In genomic region chr14:52014271-52014760, GRCm38 (mm10) we compare ENCODE assay signal across 8 mouse cellular contexts. TPM values are rescaled to one million over a fixed set of nuclear protein-coding genes. Genes with fewer than 3 reads are reported as not detected.
DNase-seq lines count a peak whose midpoint lies in the region; ATAC-seq and TF ChIP-seq lines count a peak whose summit lies in the region.

No protein-coding gene starts in this region.

- peak overlapping the region; percentile 74 for H3K4me2 ChIP-seq in heart, embryonic 16.5 days (ENCODE audit: low read depth, low read length)
- peak overlapping the region; percentile 92 for H3K4me2 ChIP-seq in liver, postnatal 0 days (ENCODE audit: low read depth, low read length)

- 2% methylated on average over 30 of the region's 80 CpGs for WGBS in heart, embryonic 10.5 days
- 3% methylated on average over 14 of the region's 80 CpGs for WGBS in heart, embryonic 16.5 days
- WGBS in liver, postnatal 0 days (ENCODE audit: insufficient replicate concordance) = 0% methylated on average over 2 of the region's 80 CpGs

- peak overlapping the region; percentile 97 for H3K27ac ChIP-seq in heart, embryonic 10.5 days
- H3K27ac ChIP-seq in ES-E14 (ENCODE audit: insufficient read depth, low read depth, low read length, poor library complexity, severe bottlenecking) = peak overlapping the region; percentile 98
- H3K27ac ChIP-seq in heart, embryonic 16.5 days (ENCODE audit: low read length) = peak overlapping the region; percentile 99
- H3K27ac ChIP-seq in liver, postnatal 0 days (ENCODE audit: low read depth) = peak overlapping the region; percentile 80

- in situ Hi-C loops in ES-E14 (cut with MboI; ENCODE audit: low sequenced_read_pairs in 2 of 2, unreplicated experiment in 2 of 2) = loop anchor here in 1 of 2 experiments (25.0 kb wide), 1 partner anchor 102 kb away; the partner anchor contains the start of genes Ndrg2, Rnase13 and Tppp2

- TF ChIP-seq EP300 in liver, postnatal 0 days (IDR thresholded peaks at IDR 0.05; ENCODE audit: low read depth) = no peak

- no peaks in the 10 kb centered on the region for H3K27me3 ChIP-seq in heart, embryonic 10.5 days (ENCODE audit: insufficient read depth, poor library complexity, severe bottlenecking)
- no peaks in the 10 kb centered on the region for H3K27me3 ChIP-seq in heart, embryonic 16.5 days (ENCODE audit: control insufficient read depth, insufficient read depth, low read length)
- no peaks in the 10 kb centered on the region for H3K27me3 ChIP-seq in liver, postnatal 0 days (ENCODE audit: insufficient read depth, low read length)

- H3K4me1 ChIP-seq in heart, embryonic 10.5 days = peaks cover 74% of the 10 kb centered on the region
- H3K4me1 ChIP-seq in ES-E14 (ENCODE audit: control insufficient read depth in 2 of 2, insufficient read depth in 2 of 2, low read length in 2 of 2, poor library complexity in 1 of 2) = peaks cover 11 to 12% of the 10 kb centered on the region in 2 experiments
- H3K4me1 ChIP-seq in heart, embryonic 16.5 days (ENCODE audit: control insufficient read depth, insufficient read depth, low read length) = peaks cover 49% of the 10 kb centered on the region
- peaks cover 31% of the 10 kb centered on the region for H3K4me1 ChIP-seq in liver, postnatal 0 days (ENCODE audit: insufficient read depth)

- H3K9ac ChIP-seq in ES-E14 (ENCODE audit: insufficient read depth, low read depth, low read length, poor library complexity, severe bottlenecking) = peak overlapping the region; percentile 65
- peak overlapping the region; percentile 79 for H3K9ac ChIP-seq in heart, embryonic 16.5 days (ENCODE audit: low read length)
- H3K9ac ChIP-seq in liver, postnatal 0 days (replicated peaks) = peak overlapping the region; percentile 74

- ATAC-seq in heart, embryonic 16.5 days (replicated peaks; ENCODE audit: extremely low read depth, insufficient read depth, low FRiP score) = peak; percentile 45
- ATAC-seq in liver, postnatal 0 days = peak; percentile 26

- no peak for DNase-seq in heart, embryonic 10.5 days (ENCODE audit: low spot score)
- no peak for DNase-seq in heart, adult 8-10 months (ENCODE audit: low spot score)
- no peak for DNase-seq in ES-E14 (ENCODE audit: low read depth, low spot score)
- no peak for DNase-seq in liver, postnatal 0 days
- no peak for DNase-seq in ovary, adult 18-20 months (ENCODE audit: low spot score)
- DNase-seq in frontal cortex, postnatal 36 days (ENCODE audit: low spot score in 2 of 2) = no peak
- DNase-seq in spleen, postnatal 10 days (ENCODE audit: low spot score in 2 of 2) = no peak

- H3K36me3 ChIP-seq in heart, embryonic 10.5 days = peaks cover 3% of the 10 kb centered on the region
- peaks cover 4% of the 10 kb centered on the region; the same call in 1 of the 2 replicates for H3K36me3 ChIP-seq in ES-E14 (ENCODE audit: control insufficient read depth, insufficient read depth, low read length, poor library complexity, severe bottlenecking)
- 0 out of 2 replicates have a peak, but pooled peaks cover 4% of the 10 kb centered on the region for H3K36me3 ChIP-seq in heart, embryonic 16.5 days (ENCODE audit: control insufficient read depth, insufficient read depth)
- 0 out of 2 replicates have a peak, but pooled peaks cover 6% of the 10 kb centered on the region for H3K36me3 ChIP-seq in liver, postnatal 0 days (replicated peaks; ENCODE audit: insufficient read depth, low read length)

- no peaks in the 10 kb centered on the region for H3K9me3 ChIP-seq in heart, embryonic 10.5 days
- H3K9me3 ChIP-seq in ES-E14 (ENCODE audit: control insufficient read depth, insufficient read depth, low read depth, low read length) = no peaks in the 10 kb centered on the region
- H3K9me3 ChIP-seq in heart, embryonic 16.5 days (replicated peaks; ENCODE audit: control insufficient read depth, low read length) = no peaks in the 10 kb centered on the region
- H3K9me3 ChIP-seq in liver, postnatal 0 days (ENCODE audit: low read length) = no peaks in the 10 kb centered on the region

- peak overlapping the region; percentile 82 for H3K4me3 ChIP-seq in heart, embryonic 10.5 days
- H3K4me3 ChIP-seq in ES-E14 (ENCODE audit: insufficient read depth in 1 of 2, low read depth in 1 of 2, low read length in 2 of 2, poor library complexity in 1 of 2, severe bottlenecking in 1 of 2) = peak overlapping the region in 1 of 2 experiments; percentile 89; a peak in 2 of 4 replicates
- H3K4me3 ChIP-seq in heart, embryonic 16.5 days (ENCODE audit: low read length) = peak overlapping the region; percentile 70
- peak overlapping the region; percentile 73 for H3K4me3 ChIP-seq in liver, postnatal 0 days (ENCODE audit: low read depth, low read length)

- no peak for TF ChIP-seq CTCF in liver, postnatal 0 days (IDR thresholded peaks at IDR 0.05; ENCODE audit: low read depth)

TF ChIP-seq in ES-E14, 5 proteins besides CTCF, POLR2A, EP300 and RAD21:
- TF ChIP-seq HCFC1 (IDR thresholded peaks at IDR 0.05; ENCODE audit: borderline replicate concordance, insufficient read depth, low read length) (no peak), MAFK (IDR thresholded peaks at IDR 0.05; ENCODE audit: insufficient read depth, low read depth, low read length) (no peak), ZNF384 (IDR thresholded peaks at IDR 0.05; ENCODE audit: low read depth, low read length) (no peak), CHD2 (IDR thresholded peaks at IDR 0.05; ENCODE audit: low read depth, low read length) (no peak), ZC3H11A (IDR thresholded peaks at IDR 0.05; ENCODE audit: borderline replicate concordance, low read depth, low read length) (no peak)

RNA-seq across cellular contexts. Expression of gene Tmem253, which starts 1.1 kb away (rescaled TPM):
- 0.27 and 0.57 TPM in 2 replicates for polyA plus RNA-seq in heart, embryonic 10.5 days (2016; fragmentation: Nextera tagmentation; extraction: Ambion mirVana)
- total RNA-seq in heart, adult 8-10 months (2022) = 1 to 10 TPM; 1.6 to 4.4 (median 2.5) TPM
- 3.6 and 7.7 TPM in 2 replicates for total RNA-seq in ES-E14 (2012; rRNA removed)
- polyA plus RNA-seq in heart, embryonic 16.5 days (2015; fragmentation: Nextera tagmentation; extraction: Ambion mirVana) = 0.67 and 1.3 TPM in 2 replicates
- 0.23 and 0.31 TPM in 2 replicates for polyA plus RNA-seq in liver, postnatal 0 days (2015; fragmentation: Nextera tagmentation; extraction: Ambion mirVana)

RNA-seq across cellular contexts. Expression of gene Zfp219, which starts 6.2 kb away (rescaled TPM):
- polyA plus RNA-seq in heart, embryonic 10.5 days (2016; fragmentation: Nextera tagmentation; extraction: Ambion mirVana) = 21.5 and 31.1 TPM in 2 replicates
- 10 to 100 TPM; 22.5 to 29.9 (median 24.6) TPM for total RNA-seq in heart, adult 8-10 months (2022)
- total RNA-seq in ES-E14 (2012; rRNA removed) = 59.5 and 98.0 TPM in 2 replicates
- 18.7 and 19.7 TPM in 2 replicates for polyA plus RNA-seq in heart, embryonic 16.5 days (2015; fragmentation: Nextera tagmentation; extraction: Ambion mirVana)
- 8.8 and 9.0 TPM in 2 replicates for polyA plus RNA-seq in liver, postnatal 0 days (2015; fragmentation: Nextera tagmentation; extraction: Ambion mirVana)

RNA-seq across cellular contexts. Expression of gene Olfr221, which starts 27.9 kb away (rescaled TPM):
- not detected in 2 replicates for polyA plus RNA-seq in heart, embryonic 10.5 days (2016; fragmentation: Nextera tagmentation; extraction: Ambion mirVana)
- total RNA-seq in heart, adult 8-10 months (2022) = not detected
- total RNA-seq in ES-E14 (2012; rRNA removed) = not detected in 2 replicates
- polyA plus RNA-seq in heart, embryonic 16.5 days (2015; fragmentation: Nextera tagmentation; extraction: Ambion mirVana) = not detected in 2 replicates
- polyA plus RNA-seq in liver, postnatal 0 days (2015; fragmentation: Nextera tagmentation; extraction: Ambion mirVana) = not detected in 2 replicates

RNA-seq across cellular contexts. Expression of gene Arhgef40, which starts 29.8 kb away (rescaled TPM):
- polyA plus RNA-seq in heart, embryonic 10.5 days (2016; fragmentation: Nextera tagmentation; extraction: Ambion mirVana) = 72.3 and 86.4 TPM in 2 replicates
- 10 to 100 TPM; 20.4 to 31.0 (median 24.0) TPM for total RNA-seq in heart, adult 8-10 months (2022)
- total RNA-seq in ES-E14 (2012; rRNA removed) = 10.1 and 14.0 TPM in 2 replicates
- 45.8 and 65.1 TPM in 2 replicates for polyA plus RNA-seq in heart, embryonic 16.5 days (2015; fragmentation: Nextera tagmentation; extraction: Ambion mirVana)
- 5.8 and 7.2 TPM in 2 replicates for polyA plus RNA-seq in liver, postnatal 0 days (2015; fragmentation: Nextera tagmentation; extraction: Ambion mirVana)
